Comparison of ENCODE assay signal across 8 mouse cellular contexts in the genomic region with DNA sequence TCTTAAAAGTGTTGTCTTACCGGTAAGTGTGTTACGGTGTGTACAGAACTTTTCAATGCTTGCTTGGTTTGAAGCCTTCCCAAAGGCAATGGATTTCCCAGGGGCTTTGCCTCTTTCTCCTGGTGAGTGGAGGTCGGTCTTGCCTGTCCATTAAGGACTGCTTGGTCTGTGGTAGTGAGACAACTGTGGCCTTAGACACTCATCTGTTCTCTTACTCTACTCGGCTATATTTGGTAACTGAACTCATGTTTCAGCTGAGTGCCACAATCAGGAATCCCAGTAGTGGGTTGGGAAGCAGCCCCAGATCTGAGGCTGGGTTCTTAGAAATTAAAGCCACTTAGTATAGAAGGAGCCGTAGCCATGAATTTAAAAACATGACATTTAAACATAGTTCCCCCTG. TPM values are rescaled to one million over a fixed set of nuclear protein-coding genes. Genes with fewer than 3 reads are reported as not detected.
DNase-seq lines count a peak whose midpoint lies in the region; ATAC-seq and TF ChIP-seq lines count a peak whose summit lies in the region.

A gene (minus strand): TSS at position 170 of the 400 bp plus-strand sequence.

- no peaks in the 10 kb centered on the region for H3K4me1 ChIP-seq in lung, embryonic 14.5 days (ENCODE audit: insufficient read depth)
- 0 out of 2 replicates have a peak, but pooled peaks cover 2% of the 10 kb centered on the region for H3K4me1 ChIP-seq in forebrain, embryonic 15.5 days
- H3K4me1 ChIP-seq in neural tube, embryonic 13.5 days (replicated peaks): no peaks in the 10 kb centered on the region

- no peaks in the 10 kb centered on the region for H3K36me3 ChIP-seq in lung, embryonic 14.5 days (ENCODE audit: insufficient read depth)
- no peaks in the 10 kb centered on the region for H3K36me3 ChIP-seq in forebrain, embryonic 15.5 days
- H3K36me3 ChIP-seq in neural tube, embryonic 13.5 days: no peaks in the 10 kb centered on the region

- WGBS in lung, embryonic 14.5 days: 78% methylated on average over 5 of the region's 5 CpGs
- WGBS in forebrain, embryonic 15.5 days: 85% methylated on average over 5 of the region's 5 CpGs
- 86% methylated on average over 5 of the region's 5 CpGs for WGBS in neural tube, embryonic 13.5 days

- H3K9ac ChIP-seq in lung, embryonic 14.5 days: no peak within 1 kb of the TSS
- H3K9ac ChIP-seq in forebrain, embryonic 15.5 days (replicated peaks): no peak within 1 kb of the TSS
- H3K9ac ChIP-seq in neural tube, embryonic 13.5 days: no peak within 1 kb of the TSS

- TF ChIP-seq CTCF in lung, embryonic 14.5 days (IDR thresholded peaks at IDR 0.05; ENCODE audit: low read depth): no peak

- H3K27me3 ChIP-seq in lung, embryonic 14.5 days (ENCODE audit: insufficient read depth, low read length): no peaks in the 10 kb centered on the region
- no peaks in the 10 kb centered on the region for H3K27me3 ChIP-seq in forebrain, embryonic 15.5 days
- H3K27me3 ChIP-seq in neural tube, embryonic 13.5 days: no peaks in the 10 kb centered on the region

- H3K4me3 ChIP-seq in lung, embryonic 14.5 days (ENCODE audit: low read depth, low read length): no peak within 1 kb of the TSS
- H3K4me3 ChIP-seq in forebrain, embryonic 15.5 days: no peak within 1 kb of the TSS
- no peak within 1 kb of the TSS for H3K4me3 ChIP-seq in neural tube, embryonic 13.5 days

- H3K9me3 ChIP-seq in lung, embryonic 14.5 days (ENCODE audit: low read depth, low read length): no peaks in the 10 kb centered on the region
- H3K9me3 ChIP-seq in forebrain, embryonic 15.5 days: no peaks in the 10 kb centered on the region
- no peaks in the 10 kb centered on the region for H3K9me3 ChIP-seq in neural tube, embryonic 13.5 days

- no peak for ATAC-seq in lung, embryonic 14.5 days (ENCODE audit: insufficient read depth)
- ATAC-seq in forebrain, embryonic 15.5 days (replicated peaks): no peak
- no peak for ATAC-seq in neural tube, embryonic 13.5 days (ENCODE audit: low read depth)

- no peak for DNase-seq in lung, embryonic 14.5 days
- DNase-seq in lung, postnatal 25 days (ENCODE audit: low spot score): no peak
- DNase-seq in heart, postnatal 36 days: no peak
- DNase-seq in left cerebral cortex, adult 18-20 months (ENCODE audit: low spot score in 2 of 2): no peak
- no peak for DNase-seq in right cerebral cortex, postnatal 4 days
- DNase-seq in kidney, postnatal 10 days: no peak

- intact Hi-C loops in heart, postnatal 36 days (cut with DNase I): no loop called here

- no peak within 1 kb of the TSS for H3K4me2 ChIP-seq in lung, embryonic 14.5 days
- no peak within 1 kb of the TSS for H3K4me2 ChIP-seq in forebrain, embryonic 15.5 days (replicated peaks)
- H3K4me2 ChIP-seq in neural tube, embryonic 13.5 days: no peak within 1 kb of the TSS

- H3K27ac ChIP-seq in lung, embryonic 14.5 days (ENCODE audit: low read depth): no peak within 1 kb of the TSS
- H3K27ac ChIP-seq in forebrain, embryonic 15.5 days (replicated peaks): no peak within 1 kb of the TSS
- no peak within 1 kb of the TSS for H3K27ac ChIP-seq in neural tube, embryonic 13.5 days (replicated peaks)

RNA-seq across cellular contexts. Expression of the gene that starts here (rescaled TPM):
- polyA plus RNA-seq in lung, embryonic 14.5 days (2014; fragmentation: Nextera tagmentation; extraction: Ambion mirVana): 79.4 and 85.0 TPM in 2 replicates
- 19.0 and 19.4 TPM in 2 replicates for polyA plus RNA-seq in forebrain, embryonic 15.5 days (2015; fragmentation: Nextera tagmentation; extraction: Ambion mirVana)
- total RNA-seq in heart, postnatal 36 days (2021): 100 to 1,000 TPM; 211 to 235 TPM
- 24.0 and 32.6 TPM in 2 replicates for polyA plus RNA-seq in neural tube, embryonic 13.5 days (2015; fragmentation: Nextera tagmentation; extraction: Ambion mirVana)
- 1 to 10 TPM; 3.8 to 4.4 TPM for total RNA-seq in left cerebral cortex, adult 18-20 months (2021)

Comparison
In these comparisons a context has a peak if more than half of its experiments do, and no peak if none do; other contexts are left out.
1. RNA of the gene that starts here (total RNA-seq): 211 to 235 TPM in heart, postnatal 36 days; 3.8 to 4.4 TPM in left cerebral cortex, adult 18-20 months; every median in the first group is over 10 times any median in the second.